Mouse (Mus musculus) megakaryocyte, embryonic 14.5 days (primary cell): ENCODE data around the gene Dlx1.

ENCODE experiments used
- FLI1 ChIP-seq: IDR thresholded peaks from 2 replicates; pipeline ENCODE4 v1.6.1; 2012; ENCODE audit warnings: low read length, inconsistent platforms, mixed read lengths
- GATA1 ChIP-seq: IDR thresholded peaks from 3 replicates; pipeline ENCODE4 v1.6.1; 2012; ENCODE audit warnings: mixed read lengths, low read length, inconsistent platforms, borderline replicate concordance

DNA sequence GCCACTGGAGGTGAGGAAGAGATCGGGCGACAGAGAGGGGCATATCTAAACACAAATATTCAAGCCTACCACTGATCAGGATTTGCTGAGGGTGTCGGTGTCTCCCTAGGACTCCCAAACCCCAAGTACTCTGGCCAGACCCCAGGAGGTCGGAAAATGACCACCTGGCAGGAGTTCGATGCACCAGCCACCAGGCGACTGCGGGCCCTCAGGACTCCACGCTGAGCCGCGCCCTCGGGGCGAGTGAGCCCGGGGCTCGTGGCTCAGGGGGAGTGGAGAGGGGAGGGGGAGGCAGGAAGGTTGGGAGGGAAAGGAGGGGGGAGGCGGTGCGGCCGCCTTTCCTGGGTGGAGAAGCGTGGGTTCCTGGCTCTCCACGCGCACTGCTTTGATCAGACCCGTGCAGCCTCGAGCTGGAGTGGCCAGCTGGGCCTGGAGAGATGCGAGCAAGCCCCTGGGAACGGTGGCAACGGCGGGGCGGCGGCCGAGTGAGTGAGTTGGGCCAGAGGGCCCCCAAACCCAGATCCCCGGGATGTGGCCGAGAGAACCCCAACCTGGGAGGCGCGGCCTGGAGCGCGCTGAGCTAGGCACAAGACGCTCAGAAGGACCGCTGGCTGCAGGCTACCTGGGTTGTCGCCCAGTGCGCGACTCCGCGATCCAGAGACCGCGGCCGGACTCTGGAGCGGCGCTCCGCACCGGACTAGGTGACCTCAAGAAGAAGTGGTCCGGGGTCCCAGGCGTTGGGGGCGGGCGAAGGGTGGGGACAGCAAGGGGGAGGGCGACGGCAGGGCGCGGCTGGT, 999 bp downstream of the Dlx1 start:
- TF ChIP-seq GATA1, result no peak
- TF ChIP-seq FLI1, result no peak
